Mouse (Mus musculus) natural killer cell, adult 2 months (primary cell): Measurements from ENCODE around the gene Lzts3.

ENCODE experiments used
- DNase-seq, 2 experiments: peaks; one replicate each; pipeline ENCODE4 v3.0.0; 2022; ENCODE audit warnings: low spot score in 2 of 2

Gene Lzts3

DNA sequence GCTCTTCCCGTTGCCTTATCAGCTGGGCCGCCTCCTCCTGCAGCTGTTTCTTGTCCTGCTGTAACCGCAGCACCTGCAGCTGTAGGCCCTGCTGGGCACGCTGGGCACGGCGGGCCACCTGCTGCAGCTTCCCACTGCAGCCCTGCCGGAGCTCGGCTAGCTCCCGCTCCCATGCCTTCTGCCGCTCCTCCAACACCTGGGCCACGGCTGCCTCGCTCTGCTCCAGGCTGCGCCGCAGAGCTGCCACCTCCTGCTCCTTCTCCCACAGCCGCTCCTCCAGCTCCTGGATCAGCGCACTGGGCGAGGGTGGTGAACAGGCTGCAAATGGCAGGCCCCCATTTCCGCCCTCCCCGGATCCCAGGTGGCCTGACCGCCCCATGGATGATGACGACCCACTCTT lies 6.8 kb downstream of the Lzts3 start:
- no peak for DNase-seq

- peak; percentile 9 to 22 for DNase-seq
Observed at GRCm38 (mm10) chr2:130634739-130635411, 7.7 kb downstream of the Lzts3 start.

GRCm38 (mm10) chr2:130634006-130634738 lies 8.4 kb downstream of the Lzts3 start:
- no peak for DNase-seq

DNA sequence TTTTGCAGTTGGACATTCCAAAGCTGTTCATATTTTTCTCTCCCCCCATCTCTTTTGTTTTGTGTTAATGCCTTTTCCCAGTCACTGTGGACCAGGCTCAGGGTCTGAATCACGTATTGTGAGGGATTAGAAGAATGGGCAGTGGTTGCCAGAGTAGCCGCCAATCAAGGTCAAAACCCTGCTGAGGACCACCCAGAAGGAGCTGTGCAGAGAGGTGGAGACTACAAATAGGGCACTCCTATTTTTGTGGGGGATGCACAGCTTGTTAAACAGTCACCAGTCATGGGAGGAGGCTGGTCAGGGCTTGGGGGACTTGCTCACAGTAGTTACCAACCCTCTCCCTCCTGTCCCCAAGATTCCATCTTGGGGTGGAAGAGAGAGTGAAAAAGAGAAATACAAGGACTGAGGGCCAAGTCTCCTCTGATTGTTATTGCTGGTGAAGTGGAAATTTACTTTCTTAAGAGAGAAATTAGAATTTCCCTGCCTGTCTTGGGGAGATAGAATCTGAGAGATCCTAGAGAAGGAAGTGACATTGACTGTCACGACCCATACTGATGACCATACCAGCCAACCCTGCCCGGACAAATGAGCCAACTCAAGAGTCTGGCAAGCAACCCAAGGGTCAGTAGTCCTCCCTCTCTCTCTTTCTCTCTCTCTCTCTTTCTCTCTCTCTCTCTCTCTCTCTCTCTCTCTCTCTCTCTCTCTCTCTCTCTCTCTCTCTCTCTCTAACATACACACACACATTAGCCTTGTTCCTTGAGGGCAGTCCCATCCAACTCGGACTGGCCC lies 9.5 kb downstream of the Lzts3 start:
- no peak for DNase-seq

- DNase-seq = no peak
Observed at GRCm38 (mm10) chr2:130632416-130632815, 10.2 kb downstream of the Lzts3 start.

GRCm38 (mm10) chr2:130629839-130630203 lies 12.8 kb downstream of the Lzts3 start, which contains the start of the genes Fastkd5 and Ubox5:
Gene Fastkd5, minus strand, starts transcription at chr2:130630027.
Gene Ubox5, minus strand, starts transcription at chr2:130630038.
- DNase-seq = peak; percentile 81 to 82

GRCm38 (mm10) chr2:130629080-130629838 lies 13.3 kb downstream of the Lzts3 start:
- peak in 1 of 2 experiments; percentile 14 for DNase-seq

DNA sequence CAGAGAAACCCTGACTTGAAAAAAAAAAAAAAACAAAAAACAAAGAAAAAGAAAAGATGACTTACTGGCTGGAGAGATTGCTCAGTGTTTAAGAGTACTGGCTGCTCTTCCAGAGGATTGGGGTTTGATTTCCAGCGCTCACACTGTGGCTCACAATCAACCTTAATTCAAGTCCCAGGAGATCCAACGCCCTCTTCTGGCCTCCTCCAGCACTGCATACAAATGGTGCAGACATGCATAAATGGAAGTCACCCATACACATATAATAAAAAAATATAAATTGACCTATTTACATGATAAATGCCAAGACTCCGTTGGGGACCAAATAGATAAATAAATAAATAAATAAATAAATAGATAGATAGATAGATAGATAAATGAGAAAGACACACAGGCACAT lies 14.2 kb downstream of the Lzts3 start:
- DNase-seq = peak in 1 of 2 experiments; percentile 13

- DNase-seq = no peak
Observed at GRCm38 (mm10) chr2:130618972-130619371, 23.6 kb downstream of the Lzts3 start.

DNA sequence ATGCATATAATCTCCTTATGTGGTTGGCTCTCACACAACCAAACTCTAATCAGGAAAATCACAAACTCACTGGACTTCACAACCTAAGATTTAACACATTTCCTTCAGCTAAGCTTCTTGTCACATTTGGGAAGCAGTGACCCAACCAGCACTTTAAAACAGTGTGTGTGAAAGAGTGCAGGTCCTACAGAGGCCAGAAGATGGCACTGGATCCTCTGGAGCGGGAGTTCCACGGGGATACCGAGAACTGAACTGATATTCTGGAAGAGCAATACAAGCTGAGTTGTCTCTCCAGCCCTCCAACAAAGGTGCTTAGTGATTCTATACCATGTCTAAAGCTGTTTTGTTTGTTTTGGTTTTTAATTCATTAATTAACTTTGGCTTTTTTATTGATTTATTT lies 29.5 kb downstream of the Lzts3 start:
- DNase-seq = no peak

DNA sequence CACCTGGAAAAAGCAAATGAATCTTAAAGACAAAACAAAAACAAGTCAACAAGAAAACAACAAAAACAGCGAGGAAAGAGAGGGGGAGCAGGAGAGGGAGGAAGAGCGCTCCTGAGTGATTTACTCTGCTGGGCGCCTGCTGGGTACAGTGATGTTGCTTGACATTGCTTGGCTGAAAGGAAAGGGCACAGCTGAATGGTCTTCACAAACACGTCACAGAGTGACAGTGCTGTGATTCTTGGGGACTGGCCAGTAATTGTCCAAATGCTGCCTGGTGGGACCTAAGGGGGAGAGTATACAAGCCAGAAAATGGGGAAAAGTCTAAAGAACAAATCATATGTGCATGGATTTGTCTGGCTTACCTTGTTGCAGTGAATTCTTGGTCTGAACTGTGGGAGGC lies 40.4 kb downstream of the Lzts3 start:
- no peak for DNase-seq

DNA sequence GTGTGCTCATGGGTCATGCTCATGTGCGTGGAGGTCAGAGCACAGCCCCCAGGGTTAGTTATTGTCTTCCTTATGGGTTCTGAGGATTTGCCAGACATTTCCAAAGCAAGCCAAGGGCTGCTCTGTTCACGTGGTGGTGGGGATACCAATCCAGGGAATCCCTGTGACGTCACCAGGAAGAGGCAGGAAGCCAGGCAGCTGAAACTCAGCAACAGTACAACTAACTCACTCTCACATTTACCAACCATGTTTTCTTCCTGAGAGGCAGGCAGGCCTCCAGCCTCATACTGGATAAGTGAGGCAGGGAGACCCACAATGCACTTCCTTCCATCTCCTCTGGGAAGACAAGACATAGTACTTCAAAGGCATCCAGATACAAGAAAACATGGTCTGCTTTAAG lies 44.2 kb downstream of the Lzts3 start:
- DNase-seq = no peak

- DNase-seq = no peak
Observed at GRCm38 (mm10) chr2:130597601-130598010, 45.0 kb downstream of the Lzts3 start.

- DNase-seq = no peak
Observed at GRCm38 (mm10) chr2:130595596-130595995, 47.0 kb downstream of the Lzts3 start.

- no peak for DNase-seq
Observed at GRCm38 (mm10) chr2:130591016-130591415, 51.6 kb downstream of the Lzts3 start.

DNA sequence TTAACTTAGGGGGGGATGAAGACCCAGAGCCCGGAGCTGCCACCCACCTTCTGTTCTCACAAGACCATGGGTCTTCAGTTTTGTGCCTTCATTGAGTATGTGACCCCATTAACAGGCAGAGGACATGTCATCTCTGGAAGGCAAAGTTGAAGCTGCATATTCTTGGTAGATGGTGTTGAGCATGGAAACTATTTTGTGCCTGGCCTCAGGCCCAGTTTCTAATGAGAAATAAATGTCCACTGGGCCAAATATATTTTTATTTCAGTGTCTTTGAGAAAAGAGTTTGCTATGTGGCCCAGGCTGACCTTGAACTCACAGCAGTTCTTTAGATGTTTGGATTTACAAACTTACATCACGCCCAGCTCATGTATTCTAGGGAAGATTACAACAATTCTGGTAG lies 52.8 kb downstream of the Lzts3 start:
- DNase-seq = no peak

GRCm38 (mm10) chr2:130589157-130589556 lies 53.4 kb downstream of the Lzts3 start:
- DNase-seq = no peak

DNA sequence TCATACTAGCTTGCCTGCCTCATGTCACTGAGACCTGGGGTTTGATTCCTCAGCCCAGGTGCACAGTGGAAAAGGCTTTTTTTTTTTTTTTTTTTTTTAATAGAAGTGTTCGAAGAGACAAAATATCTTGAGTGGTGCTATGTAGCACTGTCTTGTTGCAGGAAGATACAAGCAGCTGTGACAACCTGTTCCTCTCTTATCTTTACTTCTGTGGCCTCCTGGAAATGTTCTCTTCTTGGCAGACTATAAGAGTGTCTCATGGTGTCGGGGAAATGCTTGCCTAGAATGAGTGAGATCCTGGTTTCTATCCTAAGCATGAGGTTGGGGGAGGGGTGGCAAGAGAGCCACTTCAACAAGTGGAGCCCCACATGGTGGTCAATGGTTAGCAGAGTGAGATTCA lies 54.2 kb downstream of the Lzts3 start:
- no peak for DNase-seq

DNA sequence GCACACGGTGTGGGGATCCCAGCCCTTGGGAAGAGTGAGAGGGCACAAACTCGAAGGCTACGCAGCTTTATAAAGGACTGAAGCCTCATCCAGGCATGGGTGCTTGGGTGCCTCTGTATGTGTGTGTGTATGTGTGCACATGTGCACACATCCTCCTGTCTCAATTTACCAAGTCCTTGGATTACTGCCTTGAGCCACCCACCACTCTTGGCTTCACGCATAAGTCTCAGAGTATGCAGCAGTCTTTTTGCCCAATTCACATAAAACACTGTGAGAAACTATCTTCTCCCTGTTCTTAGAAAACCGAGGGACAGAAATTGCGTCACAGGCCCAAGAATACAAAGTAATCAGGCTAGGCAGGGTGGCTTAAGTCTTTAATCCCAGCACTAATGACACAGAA lies 56.6 kb downstream of the Lzts3 start:
- no peak for DNase-seq

GRCm38 (mm10) chr2:130583902-130584560 lies 58.6 kb downstream of the Lzts3 start:
- no peak for DNase-seq
